Mouse (Mus musculus): ENCODE measurements at regions not wholly inside any gene's neighbourhood (a gene's known extent, or its start where the extent isn't known, plus 50 kb on each side); places are given as distances from the start of the nearest gene placed in this dataset.

DNA sequence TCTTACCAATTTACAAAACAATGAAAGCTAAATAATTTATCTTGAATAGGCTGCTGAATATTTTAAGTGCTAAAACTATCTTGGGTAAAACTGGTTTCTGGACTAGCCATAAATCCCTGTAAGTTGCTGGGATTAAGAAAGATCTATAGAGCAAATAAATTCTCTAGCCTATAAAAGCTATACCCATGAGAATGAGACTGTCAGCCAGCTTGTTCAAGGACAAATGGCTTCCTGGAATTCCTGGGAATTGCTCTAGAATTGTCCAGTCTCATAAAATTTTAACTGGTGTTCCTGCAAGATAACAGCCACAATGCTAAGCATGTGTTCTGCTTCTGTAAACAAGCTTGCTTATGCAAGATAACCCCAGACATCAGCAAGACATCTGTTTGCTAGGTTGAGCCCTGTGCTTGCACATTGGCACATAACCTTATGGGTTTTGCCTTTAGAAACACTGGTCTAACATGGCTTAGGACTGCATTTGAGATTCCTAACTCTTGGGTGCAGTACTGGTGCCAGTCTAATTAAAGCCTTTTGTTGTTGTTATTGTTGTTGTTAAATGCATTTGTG is 180.2 kb upstream of the Syt10 start:
- no peak for DNase-seq (ENCODE audit: low read depth, low spot score)

- DNase-seq (ENCODE audit: low read depth, low spot score): no peak
Measured at GRCm38 (mm10) chr15:90023164-90023563, 181.5 kb upstream of the Syt10 start.

- DNase-seq (ENCODE audit: low read depth, low spot score): no peak
Measured at GRCm38 (mm10) chr15:90034356-90034755, 189.8 kb upstream of the Alg10b start.

DNA sequence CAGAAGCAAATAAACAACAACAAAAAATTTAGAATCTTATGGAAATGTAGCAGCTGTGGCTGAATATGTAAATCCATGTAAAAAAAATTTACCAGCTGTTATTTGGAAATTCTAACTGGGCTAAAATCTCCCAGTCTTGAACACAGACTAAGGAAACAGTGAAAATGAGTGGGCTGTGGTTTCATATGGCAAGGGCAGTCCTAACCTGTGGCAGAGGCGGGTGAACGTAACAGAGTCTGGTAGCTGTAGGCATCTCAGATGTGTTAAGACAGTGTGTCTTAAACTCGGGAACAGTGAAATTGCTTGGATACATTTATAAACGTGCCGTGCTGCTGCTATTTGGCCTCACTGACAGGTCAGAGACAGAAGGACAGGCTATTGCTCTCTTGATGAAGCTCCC is 178.4 kb upstream of the Alg10b start:
- DNase-seq (ENCODE audit: low read depth, low spot score): no peak

GRCm38 (mm10) chr15:90062021-90062420 is 162.1 kb upstream of the Alg10b start:
- no peak for DNase-seq (ENCODE audit: low read depth, low spot score)

- no peak for DNase-seq (ENCODE audit: low read depth, low spot score)
Measured at GRCm38 (mm10) chr15:90065768-90066167, 158.3 kb upstream of the Alg10b start.

DNA sequence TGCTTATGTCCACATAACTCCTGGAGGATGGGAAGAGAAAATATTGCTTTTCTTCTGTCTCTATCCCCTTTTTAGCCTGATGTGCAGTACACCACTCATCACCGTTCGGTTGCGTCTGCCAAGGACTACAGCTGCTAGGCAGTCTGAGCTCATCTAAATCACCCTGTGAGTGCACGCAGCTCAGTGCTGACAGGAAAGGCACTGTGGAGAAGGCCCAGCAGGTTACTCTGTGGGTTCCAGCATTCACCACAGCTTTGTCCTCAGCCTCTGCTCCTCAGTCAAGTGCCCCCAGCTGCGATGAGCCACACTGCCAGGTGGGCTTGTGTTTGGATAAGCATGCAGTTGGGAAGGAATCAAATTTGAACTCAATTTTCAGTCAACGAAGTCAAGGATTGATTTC is 152.0 kb upstream of the Alg10b start:
- DNase-seq (ENCODE audit: low read depth, low spot score): no peak

GRCm38 (mm10) chr15:90082175-90082951 is 141.7 kb upstream of the Alg10b start:
- DNase-seq (ENCODE audit: low read depth, low spot score): no peak

GRCm38 (mm10) chr15:90109445-90109988 is 114.6 kb upstream of the Alg10b start:
- no peak for DNase-seq (ENCODE audit: low read depth, low spot score)

DNA sequence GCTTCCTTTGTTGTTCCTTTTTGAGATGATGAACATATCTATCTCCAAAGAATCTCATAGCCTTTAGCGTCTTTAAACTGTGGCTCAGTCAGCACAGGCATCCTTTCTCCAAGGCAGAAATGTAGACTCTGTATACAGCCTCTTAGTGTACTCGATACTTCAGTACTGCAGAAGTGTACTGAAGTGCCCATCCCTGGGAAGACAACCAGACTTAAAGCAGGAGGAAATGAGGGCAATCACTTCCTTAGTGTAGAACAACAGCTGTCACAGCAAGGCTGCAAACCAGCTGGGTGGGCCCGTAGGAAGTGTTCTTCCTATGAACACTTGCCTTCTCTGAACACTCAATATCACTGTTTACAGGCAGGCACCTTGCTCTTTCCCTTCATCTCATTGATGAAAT is 110.5 kb upstream of the Alg10b start:
- DNase-seq (ENCODE audit: low read depth, low spot score): no peak

DNA sequence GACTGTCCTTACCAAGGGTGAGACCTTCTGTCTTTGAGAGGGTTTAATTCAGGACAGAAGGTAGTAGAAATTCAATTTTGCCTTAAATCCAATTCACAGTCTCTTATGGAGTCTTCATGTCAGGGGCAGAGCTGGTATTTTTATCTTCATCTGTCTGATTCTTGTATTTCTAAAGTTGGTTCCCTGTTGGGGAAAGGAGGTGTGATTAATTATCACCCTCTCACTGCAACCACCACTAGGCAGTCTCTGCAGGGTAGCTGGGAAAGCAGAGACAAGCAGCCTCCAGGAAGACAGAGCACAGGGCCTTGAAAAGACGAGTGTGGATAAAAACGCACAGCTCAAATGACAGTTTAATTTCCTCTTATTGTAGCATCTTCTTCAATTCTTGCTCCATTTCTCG is 104.4 kb upstream of the Alg10b start:
- DNase-seq (ENCODE audit: low read depth, low spot score): peak; percentile 62

- DNase-seq (ENCODE audit: low read depth, low spot score): peak; percentile 79
Measured at GRCm38 (mm10) chr15:90123999-90124398, 100.1 kb upstream of the Alg10b start.

- DNase-seq (ENCODE audit: low read depth, low spot score): no peak
Measured at GRCm38 (mm10) chr15:90125146-90125545, 99.0 kb upstream of the Alg10b start.

- DNase-seq (ENCODE audit: low read depth, low spot score): peak; percentile 67
Measured at GRCm38 (mm10) chr15:90131777-90132176, 92.3 kb upstream of the Alg10b start.

DNA sequence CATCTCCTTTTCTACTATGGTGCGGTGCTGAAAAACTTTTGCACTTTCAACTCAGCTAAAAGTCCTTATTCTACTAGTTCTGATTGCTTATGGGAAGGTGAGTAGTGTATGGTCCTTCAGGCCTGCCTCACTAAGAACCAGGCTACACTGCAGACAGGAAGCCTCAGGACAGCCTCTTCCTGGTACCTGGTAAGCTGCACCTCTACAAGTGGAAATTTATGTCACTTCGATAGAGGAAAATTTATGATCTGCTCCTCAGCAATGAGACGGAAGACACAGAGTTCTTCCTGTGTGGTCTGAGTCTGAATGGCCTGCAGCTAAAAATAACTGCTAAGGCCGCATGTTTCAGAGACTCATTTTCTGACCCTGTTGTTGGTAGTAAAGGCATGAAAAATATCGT is 83.1 kb upstream of the Alg10b start:
- DNase-seq (ENCODE audit: low read depth, low spot score): no peak

- no peak for DNase-seq (ENCODE audit: low read depth, low spot score)
Measured at GRCm38 (mm10) chr15:90148663-90149062, 75.4 kb upstream of the Alg10b start.

DNA sequence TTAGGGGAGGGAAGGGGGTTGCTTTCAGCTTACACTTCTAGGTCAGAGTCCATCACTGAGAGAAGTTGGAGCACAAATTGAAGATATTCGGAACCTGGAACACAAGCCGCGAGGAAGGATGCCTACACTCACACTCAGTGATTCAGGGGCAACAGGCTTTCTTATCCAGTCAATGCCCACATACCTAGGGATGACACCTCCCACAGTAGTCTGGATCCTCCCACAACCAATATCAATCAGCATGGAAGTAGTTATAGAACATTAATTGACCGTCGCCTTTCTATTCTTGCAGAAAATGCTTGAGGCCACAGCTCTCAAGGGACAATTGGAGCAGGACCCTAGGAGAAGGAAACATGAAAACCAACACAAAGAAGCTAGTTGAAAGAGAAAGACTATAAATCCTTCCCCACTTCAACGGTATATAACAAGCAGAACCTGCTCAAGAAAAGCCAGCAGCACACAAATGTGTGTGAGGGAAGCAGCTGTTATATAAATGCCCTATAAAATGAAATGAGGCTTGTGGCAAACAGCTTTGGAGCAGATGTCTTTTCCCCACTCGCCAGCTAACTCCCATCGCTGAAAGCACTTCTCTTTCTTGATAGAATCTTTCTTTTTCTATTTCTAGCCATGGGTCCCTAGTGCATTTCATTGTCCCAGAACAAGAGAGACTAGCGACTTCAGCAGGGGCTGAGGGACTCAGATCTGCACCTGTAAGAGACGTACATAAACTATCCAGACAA is 70.1 kb upstream of the Alg10b start:
- DNase-seq (ENCODE audit: low read depth, low spot score): peak; percentile 82

Data from telencephalon, adult 2 months (tissue).